Mouse (Mus musculus) liver, embryonic 14.5 days (tissue): ENCODE measurements around the gene Ptprj.
A peak's percentile ranks its signal among the peaks of the same experiment; 100 is the strongest.

Experiments used
- CTCF ChIP-seq: IDR thresholded peaks from 2 replicates; pipeline ENCODE4 v1.5.1; 2016; ENCODE audit warnings: antibody characterized with exemption, low read depth, control low read depth
- EP300 ChIP-seq: IDR thresholded peaks from 2 replicates; pipeline ENCODE4 v1.6.1; 2016; ENCODE audit warnings: antibody characterized with exemption, low read depth

DNA sequence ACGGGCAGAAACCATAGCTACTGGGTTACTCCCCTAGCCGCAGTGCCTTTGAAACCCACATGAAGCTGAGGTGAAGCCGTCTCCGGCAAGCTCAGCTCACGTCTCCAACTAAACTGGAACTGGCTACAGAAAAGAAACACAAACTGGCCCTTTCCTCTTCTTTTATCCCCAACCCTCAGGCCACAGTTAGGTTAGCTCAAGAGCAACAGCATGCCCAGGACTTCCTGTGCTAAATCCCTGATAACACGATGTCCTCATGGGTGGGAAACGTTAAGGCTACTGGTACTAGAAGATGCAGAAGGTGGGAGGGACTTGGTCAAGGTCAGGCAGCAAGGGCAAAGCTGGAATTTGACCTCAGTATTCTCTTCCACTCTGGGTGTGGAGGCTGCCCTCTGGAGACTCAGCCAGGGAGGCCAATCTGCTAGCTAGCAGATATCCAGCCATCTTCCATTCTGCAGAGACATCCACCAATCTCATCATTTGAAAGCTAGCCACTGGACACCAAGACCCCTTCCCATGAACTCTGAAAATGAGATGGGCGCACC is 18.2 kb downstream of the Ptprj start:
- TF ChIP-seq EP300 = peak; percentile 10; the same call in 1 of the 2 replicates
- no peak for TF ChIP-seq CTCF
